Mouse (Mus musculus) cerebellum, postnatal 10 days (tissue): ENCODE data around the gene Krtap13.
"Not testable (repeated sequence)": the region's sequence is repeated elsewhere in the genome, so short reads cannot be mapped to it uniquely, and the experiment has no call there.

ENCODE experiments used
- DNase-seq, 2 experiments: peaks; one replicate each; pipeline ENCODE4 v3.0.0; 2021; ENCODE audit warnings: mixed read lengths in 2 of 2

The Krtap13 gene

GRCm38 (mm10) chr16:88751535-88751934 is at the start of gene Krtap13:
Gene Krtap13 (minus strand): TSS chr16:88751635.
- DNase-seq, result not testable (repeated sequence)

GRCm38 (mm10) chr16:88786786-88787185 is 35.4 kb upstream of the Krtap13 start:
- DNase-seq, result peak; percentile 78 to 87

GRCm38 (mm10) chr16:88777596-88777995 is 26.2 kb upstream of the Krtap13 start, which contains the start of gene Gm5965:
Gene Gm5965 (plus strand): TSS chr16:88777896.
- DNase-seq, result no peak

- no peak for DNase-seq
These were observed 22.7 kb upstream of the Krtap13 start, which contains the start of gene 2310057N15Rik for GRCm38 (mm10) chr16:88774106-88774505. Gene 2310057N15Rik (minus strand): TSS chr16:88774206.

GRCm38 (mm10) chr16:88758547-88758946 is 7.1 kb upstream of the Krtap13 start, which contains the start of gene 2310034C09Rik:
Gene 2310034C09Rik (plus strand): TSS chr16:88758847.
- not testable (repeated sequence) for DNase-seq

GRCm38 (mm10) chr16:88747943-88748342 is 3.5 kb downstream of the Krtap13 start:
- peak; percentile 24 to 38 for DNase-seq

DNA sequence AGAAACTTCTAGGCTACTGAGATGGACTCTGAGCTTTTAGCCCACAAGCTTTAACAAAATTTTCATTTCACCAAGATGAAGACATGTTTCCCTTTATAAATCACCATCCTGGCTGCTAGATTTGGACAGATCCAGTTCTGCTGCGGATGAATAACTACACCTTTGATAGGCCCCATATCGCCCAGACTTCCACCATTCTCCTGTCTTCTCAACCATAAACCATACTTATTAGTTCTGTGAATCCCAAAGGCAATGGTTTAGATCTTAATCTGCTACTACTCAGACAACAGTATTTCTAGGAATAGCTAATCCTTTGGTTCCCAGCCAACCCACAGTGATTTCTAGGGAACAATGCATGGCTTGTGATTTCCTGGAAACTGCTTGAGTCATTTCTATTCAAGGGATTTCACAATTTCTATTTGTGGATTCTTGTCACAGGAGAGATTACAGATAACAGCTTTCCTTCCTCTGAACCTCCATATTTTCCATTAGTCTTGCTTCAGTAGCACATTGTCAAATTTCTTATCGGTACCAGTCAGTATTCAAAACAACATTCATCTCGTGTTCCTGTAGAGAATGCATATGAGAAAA is 6.6 kb downstream of the Krtap13 start:
- DNase-seq, result peak; percentile 12 to 14

- DNase-seq, result peak; percentile 42 to 54
These were observed 16.0 kb downstream of the Krtap13 start for GRCm38 (mm10) chr16:88735391-88735790.

GRCm38 (mm10) chr16:88728812-88729275 is 22.6 kb downstream of the Krtap13 start, which contains the start of gene Krtap13-1:
Gene Krtap13-1 (plus strand): TSS chr16:88728862.
- peak; percentile 70 to 85 for DNase-seq

DNA sequence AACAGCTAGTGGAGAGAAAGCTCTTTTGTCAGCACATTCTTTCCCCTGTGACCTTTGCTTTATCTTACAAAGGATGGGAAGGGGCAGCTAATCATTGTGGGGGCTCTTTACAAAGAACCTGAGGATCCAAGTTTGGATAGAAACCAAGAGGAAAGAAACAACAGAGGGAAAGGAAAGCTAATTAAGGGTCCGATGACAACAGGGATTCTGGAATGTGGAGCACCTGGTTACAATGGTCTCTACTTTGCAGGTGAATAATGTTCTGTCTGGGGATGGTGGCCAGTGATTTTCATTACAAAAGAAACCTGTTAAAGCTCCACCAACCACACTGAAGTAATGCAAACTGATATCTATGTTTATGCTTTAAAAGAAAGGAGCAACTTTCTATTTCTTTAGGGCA is 31.4 kb downstream of the Krtap13 start:
- DNase-seq, result no peak

GRCm38 (mm10) chr16:88716549-88716948 is 34.9 kb downstream of the Krtap13 start:
- no peak for DNase-seq

- peak; percentile 18 to 19 for DNase-seq
These were observed 40.2 kb downstream of the Krtap13 start for GRCm38 (mm10) chr16:88711245-88711644.

DNA sequence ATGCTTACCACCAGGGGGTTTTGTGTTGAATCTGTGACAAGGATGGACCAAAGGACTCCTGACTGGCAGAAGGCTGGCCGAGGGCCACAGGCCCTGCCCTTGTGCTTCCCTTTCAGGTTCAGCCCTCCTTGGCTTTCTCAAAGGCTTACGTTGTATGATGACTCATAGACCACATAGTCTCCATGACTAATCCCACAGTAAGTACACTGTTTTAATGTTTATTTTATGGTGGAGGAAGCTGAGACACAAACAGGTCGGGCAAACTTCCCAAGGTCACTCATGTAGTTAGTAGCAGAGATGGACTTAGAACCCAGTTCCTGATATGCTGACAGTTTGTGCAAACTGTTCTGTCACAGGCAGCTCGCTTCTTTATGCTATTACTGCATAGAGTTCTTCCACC is 40.7 kb downstream of the Krtap13 start:
- DNase-seq, result peak; percentile 12 to 19

GRCm38 (mm10) chr16:88707496-88708012 is 43.9 kb downstream of the Krtap13 start, which contains the start of gene 2310061N02Rik:
Gene 2310061N02Rik (minus strand): TSS chr16:88707962.
- DNase-seq, result peak; percentile 83 to 90

DNA sequence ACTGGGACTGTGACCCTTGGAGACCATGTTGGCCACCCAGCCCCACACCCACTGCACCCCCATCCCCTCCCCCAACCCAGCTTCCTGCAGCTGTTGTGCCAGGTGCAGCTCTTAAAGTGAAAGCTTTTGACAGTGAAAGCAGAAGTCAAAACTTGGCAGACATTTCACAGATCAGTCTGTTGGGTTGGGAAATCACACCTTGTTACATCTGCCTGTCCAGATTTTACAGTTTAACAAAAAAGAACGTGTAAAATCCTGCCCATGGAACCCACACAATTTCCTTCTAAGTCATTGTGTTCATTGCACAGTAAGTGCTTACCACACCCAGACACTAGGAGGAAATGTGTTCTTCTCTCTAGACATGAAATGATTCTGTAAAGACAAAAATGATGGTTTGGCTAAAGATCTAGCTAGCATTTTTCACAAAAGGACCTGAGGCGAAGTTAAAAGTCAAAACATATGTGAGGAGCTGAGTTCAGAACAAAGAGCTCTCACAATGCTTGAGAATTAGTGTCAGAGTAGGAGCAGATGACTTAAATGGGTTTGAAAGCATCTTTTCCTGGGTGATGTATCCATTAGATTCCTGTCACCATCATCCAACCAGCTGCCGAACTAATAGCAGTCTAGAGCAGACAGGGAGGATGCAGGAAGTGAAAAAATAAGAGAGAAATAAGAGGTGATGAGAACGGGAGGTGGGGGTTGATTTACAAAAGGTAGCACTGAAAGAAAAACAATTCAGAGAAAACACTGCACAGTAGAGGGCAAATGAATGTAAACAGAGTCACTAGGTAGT is 50.2 kb downstream of the Krtap13 start:
- peak; percentile 13 to 17 for DNase-seq
